ENCODE assay signal across 9 mouse cellular contexts in genomic region chr9:108785416-108785815, GRCm38 (mm10). TPM values are rescaled to one million over a fixed set of nuclear protein-coding genes. Genes with fewer than 3 reads are reported as not detected.
DNase-seq lines count a peak whose midpoint lies in the region; ATAC-seq lines count a peak whose summit lies in the region.
"Had no signal": no experiment of that assay in that cellular context is flagged by ENCODE, and none has a peak within 500 bp of the region (broad histone marks: within the 10 kb centered on the region; RNA-seq: fewer than 3 reads in every experiment).

No protein-coding gene starts in this region.

- no peak for ATAC-seq in kidney, embryonic 15.5 days (replicated peaks; ENCODE audit: low FRiP score)
- ATAC-seq in embryonic facial prominence, embryonic 13.5 days (ENCODE audit: insufficient number of reproducible peaks, insufficient read depth, low FRiP score, low TSS enrichment, low read depth), result no peak
- no peak for ATAC-seq in limb, embryonic 11.5 days (ENCODE audit: insufficient number of reproducible peaks, low FRiP score, low TSS enrichment, low read depth)
- no peak for ATAC-seq in neural tube, embryonic 15.5 days (ENCODE audit: low FRiP score)
- ATAC-seq: Patski had no signal

- DNase-seq in kidney, postnatal 25 days, result no peak
- DNase-seq in limb, embryonic 11.5 days (ENCODE audit: low spot score), result no peak
- no peak for DNase-seq in left cerebral cortex, adult 8-10 months (ENCODE audit: low spot score in 2 of 2)
- no peak for DNase-seq in layer of hippocampus, adult 9-11 months
- no peak for DNase-seq in B cell, adult 2 months

- H3K4me3 ChIP-seq in kidney, embryonic 15.5 days (replicated peaks), result peak overlapping the region; percentile 96
- H3K4me3 ChIP-seq in embryonic facial prominence, embryonic 13.5 days, result peak overlapping the region; percentile 89
- H3K4me3 ChIP-seq in limb, embryonic 11.5 days (ENCODE audit: low read depth, low read length), result peak overlapping the region; percentile 90
- H3K4me3 ChIP-seq in neural tube, embryonic 15.5 days (replicated peaks), result peak overlapping the region; percentile 86

- no peak overlapping the region for H3K27ac ChIP-seq in kidney, embryonic 15.5 days
- peak overlapping the region; percentile 45; the same call in 1 of the 2 replicates for H3K27ac ChIP-seq in embryonic facial prominence, embryonic 13.5 days
- no peak overlapping the region for H3K27ac ChIP-seq in limb, embryonic 11.5 days (replicated peaks; ENCODE audit: low read depth, low read length)
- H3K27ac ChIP-seq in neural tube, embryonic 15.5 days (replicated peaks), result peak overlapping the region; percentile 30

- peak overlapping the region; percentile 33 for H3K9ac ChIP-seq in kidney, embryonic 15.5 days
- peak overlapping the region; percentile 62 for H3K9ac ChIP-seq in embryonic facial prominence, embryonic 13.5 days
- peak overlapping the region; percentile 45 for H3K9ac ChIP-seq in limb, embryonic 11.5 days (ENCODE audit: low read length)
- H3K9ac ChIP-seq in neural tube, embryonic 15.5 days (replicated peaks), result peak overlapping the region; percentile 98

- no peaks in the 10 kb centered on the region for H3K9me3 ChIP-seq in kidney, embryonic 15.5 days (replicated peaks)
- no peaks in the 10 kb centered on the region for H3K9me3 ChIP-seq in embryonic facial prominence, embryonic 13.5 days
- H3K9me3 ChIP-seq in limb, embryonic 11.5 days (ENCODE audit: control insufficient read depth, low read length), result no peaks in the 10 kb centered on the region
- H3K9me3 ChIP-seq in neural tube, embryonic 15.5 days (replicated peaks), result no peaks in the 10 kb centered on the region

- H3K4me2 ChIP-seq in kidney, embryonic 15.5 days, result peak overlapping the region; percentile 65
- peak overlapping the region; percentile 74 for H3K4me2 ChIP-seq in embryonic facial prominence, embryonic 13.5 days
- peak overlapping the region; percentile 63 for H3K4me2 ChIP-seq in limb, embryonic 11.5 days (ENCODE audit: low read depth, severe bottlenecking)
- peak overlapping the region; percentile 71 for H3K4me2 ChIP-seq in neural tube, embryonic 15.5 days

- H3K27me3 ChIP-seq in kidney, embryonic 15.5 days, result no peaks in the 10 kb centered on the region
- no peaks in the 10 kb centered on the region for H3K27me3 ChIP-seq in embryonic facial prominence, embryonic 13.5 days
- no peaks in the 10 kb centered on the region for H3K27me3 ChIP-seq in limb, embryonic 11.5 days (ENCODE audit: control insufficient read depth, insufficient read depth, low read length)
- no peaks in the 10 kb centered on the region for H3K27me3 ChIP-seq in neural tube, embryonic 15.5 days (replicated peaks)
- H3K27me3 ChIP-seq: Patski had no signal

- H3K4me1 ChIP-seq in kidney, embryonic 15.5 days, result peaks cover 65% of the 10 kb centered on the region
- peaks cover 54% of the 10 kb centered on the region for H3K4me1 ChIP-seq in embryonic facial prominence, embryonic 13.5 days
- peaks cover 5% of the 10 kb centered on the region; the same call in 1 of the 2 replicates for H3K4me1 ChIP-seq in limb, embryonic 11.5 days (ENCODE audit: control insufficient read depth, insufficient read depth, low read length)
- peaks cover 66% of the 10 kb centered on the region for H3K4me1 ChIP-seq in neural tube, embryonic 15.5 days

- H3K36me3 ChIP-seq in kidney, embryonic 15.5 days, result peaks cover 14% of the 10 kb centered on the region
- H3K36me3 ChIP-seq in embryonic facial prominence, embryonic 13.5 days, result peaks cover 3% of the 10 kb centered on the region; the same call in 1 of the 2 replicates
- H3K36me3 ChIP-seq in limb, embryonic 11.5 days (ENCODE audit: control insufficient read depth, insufficient read depth, low read length), result no peaks in the 10 kb centered on the region; the same call in 1 of the 2 replicates
- no peaks in the 10 kb centered on the region for H3K36me3 ChIP-seq in neural tube, embryonic 15.5 days

RNA-seq across cellular contexts. Expression of gene Ip6k2, which starts 1.8 kb away (rescaled TPM):
- 96.4 and 106 TPM in 2 replicates for polyA plus RNA-seq in kidney, embryonic 15.5 days (2015; fragmentation: Nextera tagmentation; extraction: Ambion mirVana)
- 127 and 144 TPM in 2 replicates for polyA plus RNA-seq in embryonic facial prominence, embryonic 13.5 days (2015; fragmentation: Nextera tagmentation; extraction: Ambion mirVana)
- 129 and 136 TPM in 2 replicates for polyA plus RNA-seq in limb, embryonic 11.5 days (2014; fragmentation: Nextera tagmentation; extraction: Ambion mirVana)
- 187 and 210 TPM in 2 replicates for polyA plus RNA-seq in neural tube, embryonic 15.5 days (2015; fragmentation: Nextera tagmentation; extraction: Ambion mirVana)
- 100 to 1,000 TPM; 137 to 158 (median 157) TPM for total RNA-seq in left cerebral cortex, adult 8-10 months (2022)

RNA-seq across cellular contexts. Expression of gene Nckipsd, which starts 22.8 kb away (rescaled TPM):
- polyA plus RNA-seq in kidney, embryonic 15.5 days (2015; fragmentation: Nextera tagmentation; extraction: Ambion mirVana), result 12.0 and 16.3 TPM in 2 replicates
- 19.0 and 21.5 TPM in 2 replicates for polyA plus RNA-seq in embryonic facial prominence, embryonic 13.5 days (2015; fragmentation: Nextera tagmentation; extraction: Ambion mirVana)
- polyA plus RNA-seq in limb, embryonic 11.5 days (2014; fragmentation: Nextera tagmentation; extraction: Ambion mirVana), result 13.9 and 15.7 TPM in 2 replicates
- polyA plus RNA-seq in neural tube, embryonic 15.5 days (2015; fragmentation: Nextera tagmentation; extraction: Ambion mirVana), result 33.3 and 40.0 TPM in 2 replicates
- total RNA-seq in left cerebral cortex, adult 8-10 months (2022), result 10 to 100 TPM; 56.8 to 65.8 (median 59.9) TPM

RNA-seq across cellular contexts. Expression of gene Celsr3, which starts 40.7 kb away (rescaled TPM):
- 0.13 and 0.26 TPM in 2 replicates for polyA plus RNA-seq in kidney, embryonic 15.5 days (2015; fragmentation: Nextera tagmentation; extraction: Ambion mirVana)
- polyA plus RNA-seq in embryonic facial prominence, embryonic 13.5 days (2015; fragmentation: Nextera tagmentation; extraction: Ambion mirVana), result 0.51 and 0.56 TPM in 2 replicates
- polyA plus RNA-seq in limb, embryonic 11.5 days (2014; fragmentation: Nextera tagmentation; extraction: Ambion mirVana), result 0.10 and 0.20 TPM in 2 replicates
- 8.2 and 10.8 TPM in 2 replicates for polyA plus RNA-seq in neural tube, embryonic 15.5 days (2015; fragmentation: Nextera tagmentation; extraction: Ambion mirVana)
- 10 to 100 TPM; 45.0 to 60.8 (median 50.5) TPM for total RNA-seq in left cerebral cortex, adult 8-10 months (2022)

Comparison
In these comparisons a context has a peak if more than half of its experiments do, and no peak if none do; other contexts are left out.
1. H3K27ac ChIP-seq: peak in embryonic facial prominence, embryonic 13.5 days (single experiment) and neural tube, embryonic 15.5 days (single experiment); none in kidney, embryonic 15.5 days (single experiment) and limb, embryonic 11.5 days (single experiment).
2. H3K9ac ChIP-seq: peak in every context shown above with its lines; median percentile 98 in neural tube, embryonic 15.5 days; 62 in embryonic facial prominence, embryonic 13.5 days; 45 in limb, embryonic 11.5 days; 33 in kidney, embryonic 15.5 days.
3. Peak in every context shown above with its lines, with median percentiles within 50 percentile points of each other: H3K4me2 ChIP-seq and H3K4me3 ChIP-seq.